Mouse (Mus musculus): ENCODE results near the gene Hist1h3e. TPM values are rescaled to one million over a fixed set of nuclear protein-coding genes. Genes with fewer than 3 reads are reported as not detected.
"Not testable (repeated sequence)": the region's sequence is repeated elsewhere in the genome, so short reads cannot be mapped to it uniquely, and the experiment has no call there.

Gene Hist1h3e
- total RNA-seq (2021), result 10 to 100 TPM; 31.7 to 35.9 TPM
- long read RNA-seq, experiment 1, partial matches to known transcripts, result 0 of 2 reads
- long read RNA-seq, experiment 1, other reads (novel, unspliced or antisense), result 0 of 2 reads
- long read RNA-seq, experiment 2, partial matches to known transcripts, result 0 of 2 reads
- long read RNA-seq, experiment 2, other reads (novel, unspliced or antisense), result 0 of 2 reads

GRCm38 (mm10) chr13:23561883-23562659 lies at the start of gene Hist1h3e:
Gene Hist1h3e, minus strand, starts transcription at chr13:23562369.
- peak; percentile 81 to 86 for DNase-seq (ENCODE audit: low spot score in 2 of 2)

GRCm38 (mm10) chr13:23611638-23612037 lies 49.5 kb upstream of the Hist1h3e start:
- DNase-seq (ENCODE audit: low spot score in 2 of 2), result no peak

- DNase-seq (ENCODE audit: low spot score in 2 of 2), result no peak
Observed at GRCm38 (mm10) chr13:23610393-23610792, 48.2 kb upstream of the Hist1h3e start.

GRCm38 (mm10) chr13:23609844-23610243 lies 47.7 kb upstream of the Hist1h3e start:
- no peak for DNase-seq (ENCODE audit: low spot score in 2 of 2)

GRCm38 (mm10) chr13:23609209-23609608 lies 47.0 kb upstream of the Hist1h3e start:
- DNase-seq (ENCODE audit: low spot score in 2 of 2), result peak in 1 of 2 experiments; percentile 9

GRCm38 (mm10) chr13:23605052-23605451 lies 42.9 kb upstream of the Hist1h3e start:
- no peak for DNase-seq (ENCODE audit: low spot score in 2 of 2)

GRCm38 (mm10) chr13:23604452-23604851 lies 42.3 kb upstream of the Hist1h3e start:
- no peak for DNase-seq (ENCODE audit: low spot score in 2 of 2)

GRCm38 (mm10) chr13:23603182-23603699 lies 41.1 kb upstream of the Hist1h3e start:
- DNase-seq (ENCODE audit: low spot score in 2 of 2), result no peak

- DNase-seq (ENCODE audit: low spot score in 2 of 2), result peak; percentile 83 to 84
Observed at GRCm38 (mm10) chr13:23597957-23598356, 35.8 kb upstream of the Hist1h3e start.

- no peak for DNase-seq (ENCODE audit: low spot score in 2 of 2)
Observed at GRCm38 (mm10) chr13:23595622-23596372, 33.6 kb upstream of the Hist1h3e start.

- no peak for DNase-seq (ENCODE audit: low spot score in 2 of 2)
Observed at GRCm38 (mm10) chr13:23595185-23595584, 33.0 kb upstream of the Hist1h3e start.

- no peak for DNase-seq (ENCODE audit: low spot score in 2 of 2)
Observed at GRCm38 (mm10) chr13:23593051-23593770, 31.0 kb upstream of the Hist1h3e start.

GRCm38 (mm10) chr13:23592614-23593013 lies 30.4 kb upstream of the Hist1h3e start:
- DNase-seq (ENCODE audit: low spot score in 2 of 2), result no peak

GRCm38 (mm10) chr13:23591886-23592285 lies 29.7 kb upstream of the Hist1h3e start:
- not testable (repeated sequence) for DNase-seq (ENCODE audit: low spot score in 2 of 2)

GRCm38 (mm10) chr13:23591206-23591605 lies 29.0 kb upstream of the Hist1h3e start:
- no peak for DNase-seq (ENCODE audit: low spot score in 2 of 2)

- DNase-seq (ENCODE audit: low spot score in 2 of 2), result no peak
Observed at GRCm38 (mm10) chr13:23586940-23587225, 24.7 kb upstream of the Hist1h3e start.

- no peak for DNase-seq (ENCODE audit: low spot score in 2 of 2)
Observed at GRCm38 (mm10) chr13:23586099-23586939, 24.1 kb upstream of the Hist1h3e start.

GRCm38 (mm10) chr13:23585442-23586098 lies 23.4 kb upstream of the Hist1h3e start:
- peak; percentile 52 to 59 for DNase-seq (ENCODE audit: low spot score in 2 of 2)

- peak; percentile 53 to 54 for DNase-seq (ENCODE audit: low spot score in 2 of 2)
Observed at GRCm38 (mm10) chr13:23585029-23585441, 22.9 kb upstream of the Hist1h3e start.

- no peak for DNase-seq (ENCODE audit: low spot score in 2 of 2)
Observed at GRCm38 (mm10) chr13:23584331-23584730, 22.2 kb upstream of the Hist1h3e start.
